Mouse (Mus musculus) gastrocnemius, adult 8-10 months (tissue): Measurements from ENCODE around the gene Crim1. TPM values are rescaled to one million over a fixed set of nuclear protein-coding genes. Genes with fewer than 3 reads are reported as not detected.

Experiments used
- DNase-seq, 2 experiments: peaks; one replicate each; pipeline ENCODE4 v3.0.0; 2022; ENCODE audit warnings: low spot score in 2 of 2
- total RNA-seq, 4 experiments: library from RNA; stranded (reverse); gene quantifications; 2 replicates each; pipeline ENCODE4 v1.2.4; 2022

Gene Crim1
- total RNA-seq, 4 experiments from 2014 or later = 57.1 to 90.0 (median 73.6) TPM

DNA sequence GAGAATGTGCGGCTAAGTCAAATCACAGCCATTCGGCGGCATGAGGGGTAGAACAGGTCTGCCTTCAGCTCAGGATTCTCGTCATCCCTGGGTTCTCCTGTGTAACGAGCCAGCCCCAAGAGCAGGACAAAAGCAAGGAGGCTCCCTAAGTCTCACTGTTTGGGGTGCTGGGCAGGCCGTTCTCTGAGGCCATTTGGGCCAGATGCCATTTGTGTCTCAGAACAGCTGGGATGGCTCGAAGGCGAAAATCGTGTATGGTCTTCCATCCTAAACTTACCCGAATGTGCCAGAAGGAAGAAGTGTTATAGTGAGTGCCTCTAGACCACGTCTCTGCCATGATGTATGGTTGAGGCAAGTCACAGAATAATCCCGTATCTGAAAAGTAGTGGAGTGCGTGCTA is 86.0 kb downstream of the Crim1 start:
- no peak for DNase-seq

DNA sequence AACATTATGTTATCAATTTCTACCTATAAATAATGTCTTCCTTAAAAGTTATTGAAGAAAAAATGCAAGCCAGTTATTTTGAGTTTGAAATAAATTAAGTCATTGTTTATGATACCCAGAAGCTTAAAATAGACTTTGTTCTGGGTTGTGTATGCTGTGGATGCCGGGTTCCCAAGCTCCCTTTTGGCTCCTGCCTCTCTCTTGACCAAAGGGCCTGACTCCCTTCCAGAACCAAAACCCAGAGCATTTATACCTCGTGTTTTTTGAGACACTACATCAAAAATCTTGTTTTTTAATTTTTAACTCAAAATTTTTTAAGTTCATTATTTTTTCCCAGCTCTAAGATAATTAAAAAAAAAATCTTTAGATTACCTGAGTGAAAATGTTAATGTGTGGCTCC is 87.3 kb downstream of the Crim1 start:
- DNase-seq = no peak

DNA sequence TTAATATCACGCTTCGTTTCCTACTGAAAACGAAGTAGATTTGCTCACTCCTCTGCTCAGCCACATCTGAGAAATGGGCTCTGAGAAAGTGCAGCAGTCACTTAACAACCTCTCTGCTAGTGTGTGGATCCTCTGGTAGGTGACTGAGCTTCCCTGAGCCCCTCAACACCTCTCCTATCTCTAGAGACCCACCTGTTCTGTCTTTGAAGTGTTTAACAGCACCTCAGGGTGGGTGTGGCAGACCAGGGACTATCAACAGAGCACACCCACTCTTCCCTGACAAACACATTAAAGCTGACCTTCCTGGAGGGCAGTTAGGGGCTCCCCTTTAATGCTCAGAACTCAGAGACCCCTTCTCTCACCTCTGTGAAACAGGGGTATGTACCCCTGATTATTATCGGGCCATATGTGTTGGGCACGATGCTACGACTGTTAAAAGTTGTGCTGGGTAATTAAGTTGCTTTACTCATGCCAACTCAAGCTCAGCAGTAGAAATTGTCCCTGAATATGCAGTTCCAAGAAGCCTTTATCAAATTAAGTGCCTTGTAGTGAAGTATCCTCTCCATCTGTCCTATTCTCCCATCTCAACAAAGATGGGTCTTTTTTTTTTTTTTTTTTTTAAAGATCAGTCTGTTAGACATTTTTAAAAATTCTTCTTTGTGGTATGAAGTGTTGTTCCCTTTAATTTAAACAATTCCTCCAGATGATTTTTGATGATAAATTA is 90.3 kb downstream of the Crim1 start:
- DNase-seq = no peak

DNA sequence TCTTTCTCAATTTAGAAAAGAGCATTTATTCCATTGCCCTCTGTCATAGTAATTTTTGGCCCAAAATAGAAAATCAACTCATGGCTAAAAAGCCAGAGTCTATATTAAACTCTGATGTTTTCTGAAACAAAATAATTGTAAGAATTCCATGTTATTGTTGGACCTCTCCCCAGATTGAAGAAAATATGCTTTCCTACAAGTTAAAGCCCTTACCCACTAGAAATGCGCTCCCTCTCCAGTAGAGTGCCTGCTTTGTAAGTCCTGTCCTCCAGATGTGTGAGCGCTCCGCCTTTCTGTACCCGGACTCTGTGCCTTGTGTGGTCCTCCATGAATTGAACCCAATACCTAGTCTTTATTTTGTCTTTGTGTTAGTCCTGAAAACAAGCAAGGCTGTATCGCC is 91.0 kb downstream of the Crim1 start:
- no peak for DNase-seq

DNA sequence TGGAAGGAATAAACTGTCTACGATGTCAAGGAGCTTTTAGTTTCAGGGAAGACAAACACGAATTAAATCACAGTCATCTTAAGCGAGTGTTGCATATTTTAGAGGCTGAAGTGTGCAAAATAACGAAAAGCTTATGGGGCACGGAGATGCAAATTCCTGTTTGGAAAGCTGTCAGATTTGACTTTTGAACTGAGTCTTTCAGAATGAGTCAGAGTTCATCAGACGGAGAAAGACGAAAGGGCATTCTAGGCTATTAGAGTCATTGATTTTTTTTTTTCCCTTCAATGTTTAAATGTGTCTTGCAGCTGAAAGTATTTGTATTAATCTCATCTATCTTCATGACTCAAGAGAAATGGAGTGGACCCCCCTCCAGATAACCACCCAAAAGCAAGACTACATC is 92.3 kb downstream of the Crim1 start:
- no peak for DNase-seq

DNA sequence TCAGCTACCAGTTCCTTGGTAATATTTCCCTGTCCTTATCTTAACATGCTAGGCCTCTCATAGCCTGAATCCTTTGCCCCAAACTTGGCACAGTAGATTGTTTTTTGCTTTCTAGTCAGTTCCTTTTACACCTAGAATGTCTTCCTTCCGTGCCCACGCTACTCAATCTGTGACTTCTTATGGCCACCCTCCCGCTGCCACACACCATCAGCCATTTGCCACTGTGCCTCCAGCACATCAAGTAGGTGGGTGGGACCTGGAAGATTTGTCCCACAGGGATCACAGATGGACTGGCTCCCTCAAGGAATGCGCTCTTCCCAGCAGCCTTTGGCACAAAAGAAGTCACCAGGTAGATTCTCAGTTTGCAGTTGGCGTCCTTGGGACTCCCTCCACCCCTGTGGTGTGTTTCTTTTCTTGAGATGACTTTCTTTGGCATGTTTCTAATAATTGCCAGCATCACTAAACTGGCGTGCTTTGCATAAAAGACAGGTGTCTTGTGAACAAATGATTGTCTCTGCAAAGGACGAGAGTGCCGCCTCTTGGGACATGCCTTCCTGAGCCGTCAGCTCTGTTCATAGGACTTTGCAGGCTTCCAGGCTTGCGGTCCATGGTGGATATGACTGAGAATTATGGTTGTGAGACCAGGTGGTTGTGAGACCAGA is 92.9 kb downstream of the Crim1 start:
- DNase-seq = no peak

DNA sequence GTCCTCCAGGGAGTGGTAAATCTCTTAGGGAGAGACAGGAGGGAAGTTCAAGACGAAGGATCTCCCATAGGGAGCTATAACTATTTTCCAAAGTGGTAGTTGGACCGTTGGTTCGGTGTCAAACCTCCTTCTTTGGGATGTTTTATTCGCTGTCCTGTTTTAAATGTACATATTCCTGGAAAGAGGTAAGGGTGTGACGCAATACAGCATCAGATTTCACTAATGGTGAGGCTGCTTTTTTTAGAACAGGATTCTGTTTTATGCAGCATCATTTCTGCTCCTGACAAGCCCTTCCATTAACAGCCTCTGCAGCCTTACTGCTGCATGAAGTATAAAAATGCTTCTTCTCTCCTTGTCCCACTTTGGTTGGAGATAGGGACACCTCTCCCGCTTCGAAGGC is 95.9 kb downstream of the Crim1 start:
- DNase-seq = no peak

DNA sequence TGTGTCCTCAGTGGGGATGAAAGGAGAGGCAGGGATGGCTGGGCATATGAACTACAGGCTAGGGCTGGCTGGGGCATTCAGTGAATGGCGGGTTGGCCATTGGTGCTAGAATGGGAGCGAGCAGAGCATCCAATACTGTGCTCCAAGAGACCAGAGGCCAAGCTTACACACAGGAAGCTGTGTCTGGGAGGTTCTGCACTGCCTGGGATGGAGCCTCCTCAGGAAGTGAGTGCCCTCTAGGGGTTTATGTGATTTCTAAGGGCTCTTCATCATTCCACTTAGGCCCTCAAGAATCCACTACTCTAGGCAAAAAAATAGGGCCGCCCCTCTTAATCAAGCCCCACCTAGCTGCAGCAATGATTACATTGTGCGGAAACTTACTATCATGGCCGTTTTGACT is 98.1 kb downstream of the Crim1 start:
- DNase-seq = no peak

DNA sequence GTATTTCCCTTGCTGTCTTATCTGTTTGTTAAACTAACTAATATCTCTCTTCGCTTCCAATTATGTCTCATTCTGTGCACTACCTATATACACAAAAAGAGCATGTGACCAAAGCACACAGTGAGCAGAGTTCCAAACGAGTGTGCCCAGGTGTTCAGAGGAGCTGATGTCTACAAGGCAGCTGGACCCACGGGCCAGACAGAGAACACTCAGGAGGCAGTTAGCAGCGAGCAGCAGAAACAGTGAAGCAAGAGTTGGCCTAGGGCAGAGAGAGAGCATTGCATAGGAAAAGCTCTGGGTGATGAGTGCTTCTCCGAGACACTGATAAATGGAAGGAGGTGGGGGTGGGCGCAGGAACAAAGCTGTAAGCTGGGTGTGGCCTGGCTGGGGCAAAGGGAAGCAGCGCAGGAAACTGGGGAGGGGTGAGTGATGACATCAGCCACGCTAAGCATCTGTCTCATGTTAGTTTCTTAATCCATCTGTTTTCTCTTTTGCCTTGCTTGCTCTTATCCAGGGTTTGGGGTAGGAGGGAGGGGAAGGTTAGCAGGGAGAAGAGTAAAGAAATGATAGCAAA is 99.0 kb downstream of the Crim1 start:
- DNase-seq = no peak

DNA sequence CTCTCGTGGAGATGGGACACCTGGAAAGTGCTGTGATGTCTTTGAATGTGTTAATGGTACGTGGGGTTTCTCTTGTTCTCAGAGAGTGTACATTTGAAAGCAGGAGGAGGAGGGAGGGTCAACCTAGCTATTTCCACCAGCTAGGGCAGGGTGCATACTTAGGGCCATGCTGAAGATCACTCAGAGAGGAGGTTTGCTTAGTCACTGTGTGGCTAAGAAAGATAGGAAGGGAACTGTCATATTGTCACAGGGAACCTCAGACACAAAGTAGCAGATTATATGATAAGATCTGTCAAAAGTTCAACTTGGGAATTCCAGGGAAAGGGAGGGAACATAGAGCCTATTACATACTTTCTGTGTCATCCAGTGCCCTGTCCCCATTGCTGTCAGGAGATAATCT is 103.0 kb downstream of the Crim1 start:
- DNase-seq = no peak

DNA sequence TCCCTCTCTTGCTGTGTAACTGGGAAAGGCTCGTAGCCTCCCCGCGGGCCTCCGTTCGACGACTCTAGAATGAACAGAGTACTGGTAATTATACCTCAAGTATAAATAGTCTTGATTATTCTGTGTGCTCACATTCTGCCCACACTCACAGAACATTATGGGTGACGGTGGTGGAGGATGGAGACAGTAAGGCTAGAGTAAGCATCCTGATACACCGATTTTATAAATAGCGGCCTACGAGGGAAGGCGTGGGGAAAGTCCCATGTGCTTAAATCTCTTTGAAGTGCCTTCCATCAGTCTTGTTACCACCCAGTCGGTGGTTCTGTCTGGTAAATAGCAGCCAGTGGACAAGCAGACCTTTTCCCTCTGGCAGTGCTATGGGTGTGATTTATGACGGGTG is 104.0 kb downstream of the Crim1 start:
- DNase-seq = no peak

DNA sequence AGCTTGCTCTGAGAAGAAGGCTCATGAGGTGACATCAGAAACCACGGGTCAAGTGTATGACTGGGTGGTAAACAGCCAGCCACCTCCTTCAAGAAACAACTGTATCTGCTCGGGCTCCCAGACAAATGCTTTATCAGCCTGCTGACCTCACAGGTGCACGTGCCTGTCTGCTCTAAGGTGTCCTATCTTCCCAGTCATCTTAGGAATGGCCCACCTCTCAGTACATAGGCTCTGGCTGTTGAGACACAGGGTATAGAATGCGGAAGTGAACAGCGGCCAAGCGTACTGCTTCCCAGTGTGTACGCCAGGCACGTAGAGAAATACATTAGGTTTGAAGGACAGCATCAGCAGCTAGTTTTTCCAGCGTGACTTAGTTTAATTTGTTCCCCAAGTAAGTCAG is 106.4 kb downstream of the Crim1 start:
- DNase-seq = no peak

DNA sequence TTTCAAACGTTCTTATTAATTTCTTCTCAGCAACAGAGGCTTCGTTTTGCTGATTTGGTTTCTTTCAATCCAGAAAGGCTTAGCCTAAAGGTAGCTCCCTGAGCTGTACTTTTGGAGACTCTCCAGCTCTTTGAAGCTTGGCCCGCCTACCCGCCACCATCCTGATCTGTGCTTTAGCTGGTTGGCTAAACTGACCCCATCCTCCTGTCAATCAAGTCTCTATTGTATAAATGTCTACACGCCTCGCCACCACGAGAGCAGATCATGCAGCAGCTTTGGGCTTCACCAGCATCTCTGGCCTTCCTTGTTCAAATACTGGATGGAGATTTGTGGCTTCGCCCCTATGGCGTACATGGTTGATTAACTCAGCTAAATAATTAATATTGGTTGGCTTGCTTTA is 108.2 kb downstream of the Crim1 start:
- no peak for DNase-seq

DNA sequence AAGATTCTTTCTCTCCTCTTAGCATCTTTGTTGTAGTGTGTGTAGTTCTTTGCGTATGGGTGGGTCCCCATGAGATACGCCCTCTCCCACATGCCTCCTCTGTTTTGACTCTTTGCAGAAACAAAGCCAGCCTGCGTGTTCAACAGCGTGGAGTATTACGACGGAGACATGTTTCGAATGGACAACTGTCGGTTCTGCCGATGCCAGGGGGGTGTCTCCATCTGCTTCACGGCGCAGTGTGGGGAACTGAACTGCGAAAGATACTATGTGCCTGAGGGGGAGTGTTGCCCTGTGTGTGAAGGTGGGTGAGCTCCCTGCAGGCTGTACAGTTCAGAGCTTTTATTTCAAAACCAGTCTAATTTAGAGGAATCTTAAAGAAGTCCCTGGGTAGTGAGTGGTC is 113.0 kb downstream of the Crim1 start:
- DNase-seq = no peak

DNA sequence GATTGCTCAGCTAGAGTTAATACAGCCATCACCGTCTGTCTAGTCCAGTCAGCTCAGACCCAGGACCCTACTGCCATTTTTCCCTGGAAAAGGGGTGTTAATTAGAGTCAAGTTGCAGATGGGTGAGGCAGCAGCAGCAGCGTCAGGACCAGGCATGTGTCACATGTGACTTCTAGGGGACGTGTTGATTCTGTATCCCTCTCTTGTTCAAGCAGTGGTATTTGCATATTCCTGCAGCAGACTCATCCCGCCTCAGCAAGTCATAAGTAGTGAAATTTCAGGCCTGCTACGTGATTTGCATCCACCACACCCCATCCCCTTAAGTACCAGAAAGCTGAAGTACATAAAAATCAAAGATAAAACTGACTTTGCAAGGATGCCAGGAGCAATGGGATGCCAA is 113.6 kb downstream of the Crim1 start:
- DNase-seq = no peak

DNA sequence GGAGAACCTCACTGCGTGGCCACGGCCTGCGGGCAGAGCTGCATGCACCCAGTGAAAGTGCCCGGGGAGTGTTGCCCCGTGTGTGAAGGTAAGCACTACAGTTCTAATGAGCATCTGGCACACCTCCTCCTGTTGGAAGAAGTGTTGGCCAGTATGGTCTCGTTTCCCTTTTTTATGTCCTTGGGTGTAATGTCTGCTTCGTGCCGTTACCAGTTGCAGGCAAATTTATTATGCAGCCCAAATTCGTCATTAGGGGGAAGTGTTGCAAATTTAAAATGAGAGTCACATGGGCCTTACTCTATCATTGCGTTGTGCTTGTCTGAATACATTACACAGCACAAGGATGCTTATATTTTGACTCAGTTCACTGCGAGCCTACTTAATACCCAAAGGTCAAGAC is 115.6 kb downstream of the Crim1 start:
- DNase-seq = no peak

DNA sequence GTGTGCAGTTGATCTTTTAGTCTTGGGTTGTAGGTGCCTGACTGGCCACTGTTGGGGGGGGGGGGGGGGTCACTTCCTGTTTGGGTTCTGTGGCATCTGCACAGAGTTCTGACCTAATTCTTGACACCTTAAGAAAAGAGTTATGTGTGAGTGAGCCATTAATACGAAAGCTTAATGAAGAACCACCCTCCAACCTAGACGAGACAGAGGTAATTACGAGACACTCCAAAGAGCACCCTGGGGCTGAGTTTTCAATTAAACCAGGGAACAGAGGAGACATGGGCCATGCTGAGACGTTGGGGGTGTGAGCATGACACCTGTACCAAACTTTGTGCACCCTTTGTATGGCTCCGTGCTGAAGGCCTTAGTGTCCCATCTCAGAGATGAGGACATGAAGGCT is 117.3 kb downstream of the Crim1 start:
- no peak for DNase-seq

DNA sequence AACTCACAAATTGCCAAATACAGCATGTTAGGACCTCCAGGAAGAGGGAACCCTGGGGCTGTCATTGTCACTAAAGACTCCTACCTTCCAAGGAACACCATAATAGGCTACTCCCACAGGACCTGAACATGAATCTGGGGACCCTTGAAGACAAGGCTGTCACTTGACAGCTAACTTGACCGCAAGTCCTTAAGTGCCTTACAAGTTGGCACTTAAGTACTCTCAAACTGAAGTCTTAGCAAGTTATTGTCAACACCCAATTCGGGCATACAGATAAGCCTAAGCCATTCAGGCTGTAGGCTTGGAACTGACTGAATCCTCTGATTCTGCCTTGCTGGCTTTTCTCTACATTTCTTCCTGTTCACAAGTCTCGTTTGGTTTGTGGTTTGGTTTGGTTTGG is 118.8 kb downstream of the Crim1 start:
- DNase-seq = no peak

DNA sequence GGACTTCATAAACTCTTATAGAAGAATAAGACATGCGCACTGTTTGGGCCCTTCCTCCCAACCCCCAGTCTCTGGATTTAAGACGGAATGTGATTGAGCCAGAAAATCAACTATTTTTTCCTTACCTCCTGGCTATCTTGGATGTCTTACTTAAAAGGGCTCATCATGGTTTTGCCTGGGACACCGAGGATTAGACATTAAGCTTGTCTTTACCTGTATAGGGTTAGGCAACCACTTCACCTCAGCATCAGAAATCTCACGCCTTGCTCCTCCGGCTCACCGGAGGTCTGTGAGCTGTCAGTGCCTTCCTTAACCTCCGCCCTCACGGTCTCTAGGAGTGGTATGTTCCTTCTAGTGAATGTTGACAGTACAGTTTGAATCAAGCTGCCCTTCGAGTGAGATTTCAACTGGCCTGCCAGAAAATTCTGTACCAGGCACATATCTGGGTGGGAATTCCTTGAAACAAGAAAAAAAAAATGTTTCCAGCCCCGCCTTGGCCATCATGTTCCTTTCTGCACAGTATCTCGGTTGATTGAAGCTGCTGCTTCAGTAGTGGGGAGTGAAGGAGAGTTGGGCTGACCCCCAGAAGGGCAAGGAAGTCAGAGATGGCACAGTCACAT is 121.3 kb downstream of the Crim1 start:
- no peak for DNase-seq

DNA sequence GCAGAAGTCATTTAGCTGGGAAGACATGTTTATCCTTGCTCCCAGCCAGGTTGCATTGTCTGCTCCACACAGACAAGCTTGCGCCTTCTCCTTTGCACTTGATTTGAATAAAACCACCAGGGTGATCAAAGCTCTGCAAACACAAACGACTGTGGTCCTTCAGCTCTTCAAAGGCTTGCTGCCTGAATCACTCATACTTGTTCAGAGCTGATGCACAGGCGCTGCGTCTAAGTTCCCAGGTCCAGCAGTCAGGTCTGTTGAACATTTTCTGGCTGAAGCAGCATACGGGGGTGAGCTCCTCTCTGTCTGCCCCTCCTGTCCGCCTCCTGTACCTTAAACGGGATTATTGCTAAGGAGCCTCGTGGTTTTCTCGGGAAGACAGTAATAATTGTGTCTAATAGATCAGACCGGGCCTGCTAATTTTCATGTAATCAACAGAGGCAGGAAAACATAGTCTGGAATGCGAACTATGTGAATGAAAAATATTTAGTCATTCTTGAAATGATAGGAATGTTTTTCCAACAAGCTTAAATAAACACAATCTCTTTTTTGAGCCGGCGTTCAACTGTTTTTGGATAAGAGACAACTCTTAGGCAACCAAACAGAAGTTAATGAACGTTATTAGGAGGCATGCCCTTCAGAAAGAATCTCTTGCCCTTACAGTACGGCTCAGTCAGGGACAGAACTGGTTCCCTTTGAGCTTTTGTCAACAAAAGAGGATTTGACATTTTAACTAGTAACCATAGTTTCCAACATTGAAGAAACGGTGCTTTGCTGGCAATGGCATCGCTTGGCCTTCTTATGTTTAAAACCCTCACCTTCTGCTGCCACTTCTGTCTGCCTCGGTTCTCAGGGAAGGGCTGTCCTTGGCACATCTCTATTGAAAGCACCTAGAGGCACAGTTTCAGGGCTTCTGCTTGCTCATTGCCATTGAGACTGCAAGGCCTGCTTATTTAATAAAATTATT is 122.6 kb downstream of the Crim1 start:
- no peak for DNase-seq

DNA sequence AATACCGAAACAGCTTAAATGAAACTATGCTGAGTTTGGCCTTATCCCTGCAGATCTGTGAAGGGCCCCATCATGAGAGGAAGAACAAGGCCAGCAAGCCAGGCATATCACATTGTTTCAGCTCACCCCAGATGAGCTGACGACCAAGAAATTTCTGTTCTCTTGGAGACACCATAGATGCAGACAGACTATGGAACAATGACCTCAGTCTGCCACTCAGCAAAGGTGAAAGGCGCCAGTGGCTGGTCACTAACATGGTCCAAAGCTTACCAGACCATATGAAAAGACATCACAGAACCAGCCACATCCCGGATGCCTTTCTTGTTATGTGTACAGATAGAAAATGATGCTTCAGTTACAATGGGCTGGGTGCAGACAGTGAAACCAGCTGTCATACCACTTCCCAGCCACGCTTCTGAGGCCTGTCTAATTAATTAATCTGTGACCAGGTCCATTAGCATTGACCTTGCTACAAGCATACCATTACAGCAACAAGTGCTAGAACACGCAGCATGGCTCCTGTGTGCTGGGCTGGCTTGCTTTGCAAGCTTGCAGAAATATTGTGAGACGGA is 125.8 kb downstream of the Crim1 start:
- DNase-seq = no peak
